Mouse (Mus musculus) MEL (cell line): ENCODE measurements at regions not wholly inside any gene's neighbourhood (a gene's known extent, or its start where the extent isn't known, plus 50 kb on each side); places are given as distances from the start of the nearest gene placed in this dataset.

Source experiments
- DNase-seq: peaks from one replicate; pipeline ENCODE4 v3.0.0; 2011; ENCODE audit warnings: low read depth, low spot score
- H3K27ac ChIP-seq: 2 replicates; pipeline ENCODE4 v1.5.1; 2012; ENCODE audit warnings: low read depth, mild to moderate bottlenecking, control low read depth, low read length, moderate library complexity; ENCODE audit not compliant: control insufficient read depth
- H3K27me3 ChIP-seq, 2 experiments: fragments of 150-350 bp in 1 of 2; sonication (generic) in 1 of 2; 2 replicates each; pipeline ENCODE4 v1.6.1; 2012; ENCODE audit warnings: low read length in 2 of 2, mild to moderate bottlenecking in 2 of 2, improper control_type of control experiment in 1 of 2, moderate library complexity in 1 of 2; ENCODE audit not compliant: insufficient read depth in 2 of 2, control insufficient read depth in 1 of 2
- H3K36me3 ChIP-seq, 2 experiments: 2 replicates each; pipeline ENCODE4 v1.6.1; 2012 to 2014; ENCODE audit warnings: low read length in 2 of 2, improper control_type of control experiment in 1 of 2, inconsistent platforms in 1 of 2, mild to moderate bottlenecking in 1 of 2; ENCODE audit not compliant: insufficient read depth in 2 of 2, control insufficient read depth in 1 of 2
- H3K4me1 ChIP-seq, 2 experiments: fragments of 150-350 bp in 1 of 2; sonication (generic) in 1 of 2; 2 replicates each; pipeline ENCODE4 v1.6.1; 2012; ENCODE audit warnings: low read length in 2 of 2, improper control_type of control experiment in 1 of 2, mild to moderate bottlenecking in 1 of 2; ENCODE audit not compliant: insufficient read depth in 2 of 2, control insufficient read depth in 1 of 2
- H3K4me3 ChIP-seq, 2 experiments: fragments of 150-350 bp in 1 of 2; sonication (generic) in 1 of 2; 2 replicates each; pipeline ENCODE4 v1.5.1; 2012; ENCODE audit warnings: low read depth in 2 of 2, low read length in 2 of 2, mild to moderate bottlenecking in 2 of 2, moderate library complexity in 2 of 2, control low read depth in 1 of 2, improper control_type of control experiment in 1 of 2; ENCODE audit not compliant: control insufficient read depth in 1 of 2, insufficient read depth in 1 of 2
- H3K79me2 ChIP-seq: 2 replicates; pipeline ENCODE4 v1.6.1; 2012; ENCODE audit warnings: mild to moderate bottlenecking, low read length, moderate library complexity; ENCODE audit not compliant: control insufficient read depth, poor library complexity, insufficient read depth
- H3K9ac ChIP-seq: 2 replicates; pipeline ENCODE4 v1.6.1; 2012; ENCODE audit warnings: low read depth, mild to moderate bottlenecking, control low read depth, low read length, moderate library complexity; ENCODE audit not compliant: control insufficient read depth, poor library complexity, severe bottlenecking
- H3K9me3 ChIP-seq: fragments of 150-350 bp; sonication (generic); replicated peaks from 2 replicates; pipeline ENCODE4 v1.6.1; 2012; ENCODE audit warnings: mild to moderate bottlenecking, low read length, improper control_type of control experiment, moderate library complexity; ENCODE audit not compliant: insufficient read depth
- CHD1 ChIP-seq: IDR thresholded peaks from 2 replicates; pipeline ENCODE4 v1.6.1; 2012; ENCODE audit warnings: low read depth, mild to moderate bottlenecking, inconsistent platforms, low read length, improper control_type of control experiment
- CHD2 ChIP-seq: IDR thresholded peaks from 2 replicates; pipeline ENCODE4 v1.6.1; 2011; ENCODE audit warnings: low read length, improper control_type of control experiment
- CTCF ChIP-seq, 3 experiments: IDR thresholded peaks in 2 of 3; conservative IDR thresholded peaks in 1 of 3; 2 replicates each; pipeline ENCODE4 v1.5.1; 2011 to 2012; ENCODE audit warnings: low read length in 3 of 3, low read depth in 2 of 3, mild to moderate bottlenecking in 2 of 3, improper control_type of control experiment in 1 of 3, inconsistent platforms in 1 of 3, mixed read lengths in 1 of 3, moderate library complexity in 1 of 3; ENCODE audit not compliant: control insufficient read depth in 1 of 3, insufficient read depth in 1 of 3, poor library complexity in 1 of 3, severe bottlenecking in 1 of 3
- ELF1 ChIP-seq: IDR thresholded peaks from 2 replicates; pipeline ENCODE4 v1.6.1; 2014; ENCODE audit warnings: low read depth, mild to moderate bottlenecking, inconsistent platforms, low read length, improper control_type of control experiment, moderate library complexity
- EP300 ChIP-seq, 2 experiments: IDR thresholded peaks; 2 replicates each; pipeline ENCODE4 v1.6.1; 2011; ENCODE audit warnings: improper control_type of control experiment in 2 of 2, low read length in 2 of 2, low read depth in 1 of 2, mild to moderate bottlenecking in 1 of 2
- ETS1 ChIP-seq: IDR thresholded peaks from 2 replicates; pipeline ENCODE4 v1.6.1; 2012; ENCODE audit warnings: low read depth, mild to moderate bottlenecking, inconsistent platforms, low read length, improper control_type of control experiment, moderate library complexity
- GABPA ChIP-seq: IDR thresholded peaks from 2 replicates; pipeline ENCODE4 v1.6.1; 2012; ENCODE audit warnings: low read depth, mild to moderate bottlenecking, inconsistent platforms, low read length, improper control_type of control experiment, moderate library complexity
- JUND ChIP-seq: IDR thresholded peaks from 2 replicates; pipeline ENCODE4 v1.6.1; 2011; ENCODE audit warnings: low read depth, mild to moderate bottlenecking, improper control_type of control experiment, low read length
- MAFK ChIP-seq: IDR thresholded peaks from 2 replicates; pipeline ENCODE4 v1.6.1; 2011; ENCODE audit warnings: low read depth, mild to moderate bottlenecking, low read length, improper control_type of control experiment, borderline replicate concordance
- MAZ ChIP-seq: IDR thresholded peaks from 2 replicates; pipeline ENCODE4 v1.6.1; 2012; ENCODE audit warnings: low read depth, mild to moderate bottlenecking, inconsistent platforms, low read length, improper control_type of control experiment
- MYB ChIP-seq: IDR thresholded peaks from 2 replicates; pipeline ENCODE4 v1.6.1; 2011; ENCODE audit warnings: mild to moderate bottlenecking, low read depth, low read length, improper control_type of control experiment
- NELFE ChIP-seq: IDR thresholded peaks from 2 replicates; pipeline ENCODE4 v1.6.1; 2011; ENCODE audit warnings: low read depth, low read length, improper control_type of control experiment
- NRF1 ChIP-seq: IDR thresholded peaks from 2 replicates; pipeline ENCODE4 v1.6.1; 2014; ENCODE audit warnings: low read depth, mild to moderate bottlenecking, inconsistent platforms, low read length, improper control_type of control experiment, moderate library complexity; ENCODE audit not compliant: poor library complexity, insufficient read depth, severe bottlenecking
- POLR2A ChIP-seq, 2 experiments: IDR thresholded peaks; 2 replicates each; pipeline ENCODE4 v1.6.1; 2011 to 2012; ENCODE audit warnings: low read length in 2 of 2, mild to moderate bottlenecking in 2 of 2, control low read depth in 1 of 2, improper control_type of control experiment in 1 of 2, low read depth in 1 of 2, moderate library complexity in 1 of 2; ENCODE audit not compliant: control insufficient read depth in 1 of 2, insufficient read depth in 1 of 2, poor library complexity in 1 of 2
- POLR2AphosphoS2 ChIP-seq: IDR thresholded peaks from 2 replicates; pipeline ENCODE4 v1.6.1; 2011; ENCODE audit warnings: low read length, improper control_type of control experiment
- SMC3 ChIP-seq: IDR thresholded peaks from 2 replicates; pipeline ENCODE4 v1.6.1; 2011; ENCODE audit warnings: low read depth, low read length, improper control_type of control experiment
- TAL1 ChIP-seq: IDR thresholded peaks from 2 replicates; pipeline ENCODE4 v1.6.1; 2012; ENCODE audit warnings: mild to moderate bottlenecking, inconsistent platforms, low read length, moderate library complexity, mixed read lengths
- USF1 ChIP-seq: IDR thresholded peaks from 2 replicates; pipeline ENCODE4 v1.6.1; 2014; ENCODE audit warnings: low read depth, mild to moderate bottlenecking, inconsistent platforms, low read length, improper control_type of control experiment, moderate library complexity
- USF2 ChIP-seq, 2 experiments: IDR thresholded peaks; 2 replicates each; pipeline ENCODE4 v1.6.1; 2011 to 2012; ENCODE audit warnings: improper control_type of control experiment in 2 of 2, low read length in 2 of 2, borderline replicate concordance in 1 of 2, inconsistent platforms in 1 of 2, low read depth in 1 of 2, mild to moderate bottlenecking in 1 of 2; ENCODE audit not compliant: insufficient read depth in 1 of 2
- ZKSCAN1 ChIP-seq: IDR thresholded peaks from 2 replicates; pipeline ENCODE4 v1.6.1; 2012; ENCODE audit warnings: low read depth, mild to moderate bottlenecking, inconsistent platforms, low read length, improper control_type of control experiment, moderate library complexity
- ZNF384 ChIP-seq: IDR thresholded peaks from 2 replicates; pipeline ENCODE4 v1.6.1; 2012; ENCODE audit warnings: low read depth, mild to moderate bottlenecking, inconsistent platforms, low read length, improper control_type of control experiment

GRCm38 (mm10) chr4:54780511-54780910, 164.3 kb upstream of the Zfp462 start:
- H3K27ac ChIP-seq: no peak overlapping the region
- no peaks in the 10 kb centered on the region for H3K4me1 ChIP-seq
- H3K9me3 ChIP-seq: no peaks in the 10 kb centered on the region
- H3K79me2 ChIP-seq: no peaks in the 10 kb centered on the region
- no peaks in the 10 kb centered on the region for H3K36me3 ChIP-seq
- no peak for DNase-seq
- TF ChIP-seq ZNF384: no peak
- TF ChIP-seq MAFK: no peak
- TF ChIP-seq POLR2AphosphoS2: no peak
- no peak for TF ChIP-seq ELF1
- no peak for TF ChIP-seq MAZ
- no peak for TF ChIP-seq ETS1
- no peaks in the 10 kb centered on the region for H3K27me3 ChIP-seq
- no peak overlapping the region for H3K9ac ChIP-seq
- H3K4me3 ChIP-seq: no peak overlapping the region

DNA sequence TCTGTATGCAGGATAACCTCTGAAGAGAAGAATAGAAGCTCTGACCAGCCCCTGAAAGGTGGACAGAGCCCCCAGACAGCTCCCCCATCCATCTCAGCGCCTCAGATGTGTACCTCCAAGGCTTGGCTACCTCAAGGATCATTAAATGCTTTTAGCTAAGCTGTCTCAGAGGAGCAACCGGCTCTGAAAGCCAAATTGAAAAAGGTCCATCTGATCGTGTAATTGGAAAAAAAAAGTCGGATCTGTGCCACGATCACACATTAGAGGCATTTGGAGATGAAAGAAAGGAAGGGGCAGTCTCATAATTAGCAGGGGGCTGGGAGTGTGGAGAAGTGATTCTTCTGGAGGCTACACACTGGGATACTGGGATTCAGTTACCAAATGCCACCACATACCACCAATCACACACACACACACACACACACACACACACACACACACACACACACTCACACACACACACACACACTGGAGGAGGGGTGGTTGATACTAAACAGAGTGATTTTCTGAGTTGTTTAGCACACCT, 153.6 kb upstream of the Zfp462 start:
- Histone ChIP-seq H3K9me3 (no peaks in the 10 kb centered on the region), H3K79me2 (no peaks in the 10 kb centered on the region), H3K27me3 (no peaks in the 10 kb centered on the region), H3K4me1 (no peaks in the 10 kb centered on the region), H3K9ac (no peak overlapping the region), H3K4me3 (no peak overlapping the region), H3K27ac (no peak overlapping the region), H3K36me3 (no peaks in the 10 kb centered on the region)
- DNase-seq: no peak
- no peak for TF ChIP-seq CHD2
- no peak for TF ChIP-seq NRF1
- no peak for TF ChIP-seq CHD1
- no peak for TF ChIP-seq ELF1
- no peak for TF ChIP-seq GABPA
- no peak for TF ChIP-seq NELFE
- no peak for TF ChIP-seq SMC3
- no peak for TF ChIP-seq JUND
- TF ChIP-seq MAZ: no peak
- TF ChIP-seq CTCF (IDR thresholded peaks at IDR 0.05 in 2 of 3, conservative IDR thresholded peaks at IDR 0.05 in 1 of 3; ENCODE audit: control insufficient read depth in 1 of 3, insufficient read depth in 1 of 3, low read depth in 2 of 3, low read length in 3 of 3, poor library complexity in 1 of 3, severe bottlenecking in 1 of 3): no peak

GRCm38 (mm10) chr4:54793857-54794256, 151.0 kb upstream of the Zfp462 start:
- peak; percentile 1 for DNase-seq
- Histone ChIP-seq H3K4me3 (no peak overlapping the region), H3K9ac (no peak overlapping the region), H3K79me2 (no peaks in the 10 kb centered on the region), H3K27me3 (no peaks in the 10 kb centered on the region), H3K4me1 (no peaks in the 10 kb centered on the region), H3K36me3 (no peaks in the 10 kb centered on the region), H3K9me3 (no peaks in the 10 kb centered on the region), H3K27ac (no peak overlapping the region)
- TF ChIP-seq SMC3 (no peak), USF1 (no peak), ZKSCAN1 (no peak), NELFE (no peak), CHD1 (no peak), ETS1 (no peak), MYB (no peak), CHD2 (no peak), JUND (no peak), EP300 (IDR thresholded peaks at IDR 0.05; ENCODE audit: low read depth in 1 of 2, low read length in 2 of 2) (no peak), ELF1 (no peak), USF2 (IDR thresholded peaks at IDR 0.05; ENCODE audit: borderline replicate concordance in 1 of 2, insufficient read depth in 1 of 2, low read depth in 1 of 2, low read length in 2 of 2) (no peak), TAL1 (no peak), MAZ (no peak), POLR2A (IDR thresholded peaks at IDR 0.05; ENCODE audit: control insufficient read depth in 1 of 2, insufficient read depth in 1 of 2, low read depth in 1 of 2, low read length in 2 of 2, poor library complexity in 1 of 2) (no peak)
